Mouse (Mus musculus) layer of hippocampus, adult 11-12 months (tissue): Measurements from ENCODE around the gene Carns1.
A peak's percentile ranks its signal among the peaks of the same experiment; 100 is the strongest.
"Not testable (repeated sequence)": the region's sequence is repeated elsewhere in the genome, so short reads cannot be mapped to it uniquely, and the experiment has no call there.

Experiments
- DNase-seq: peaks from one replicate; pipeline ENCODE4 v3.0.0; 2022; ENCODE audit warnings: low spot score

Carns1 gene

GRCm38 (mm10) chr19:4131768-4132167 is 43.5 kb downstream of the Carns1 start:
- no peak for DNase-seq

GRCm38 (mm10) chr19:4131075-4131474 is 44.2 kb downstream of the Carns1 start:
- DNase-seq = no peak

- DNase-seq = no peak
These were observed 45.2 kb downstream of the Carns1 start for GRCm38 (mm10) chr19:4130106-4130505.

GRCm38 (mm10) chr19:4129462-4129861 is 45.8 kb downstream of the Carns1 start:
- DNase-seq = no peak

- DNase-seq = no peak
These were observed 48.4 kb downstream of the Carns1 start for GRCm38 (mm10) chr19:4126759-4127495.

GRCm38 (mm10) chr19:4125741-4126696 is 49.3 kb downstream of the Carns1 start, which contains the start of gene Aip:
Gene Aip, minus strand, starts transcription at chr19:4125858.
- peak; percentile 98 for DNase-seq

GRCm38 (mm10) chr19:4125268-4125667 is 50.0 kb downstream of the Carns1 start:
- not testable (repeated sequence) for DNase-seq

GRCm38 (mm10) chr19:4124432-4124831 is 50.8 kb downstream of the Carns1 start:
- DNase-seq = no peak

- DNase-seq = no peak
These were observed 52.6 kb downstream of the Carns1 start for GRCm38 (mm10) chr19:4122411-4123370.

- DNase-seq = not testable (repeated sequence)
These were observed 53.4 kb downstream of the Carns1 start for GRCm38 (mm10) chr19:4121896-4122295.

- DNase-seq = peak; percentile 98
These were observed 54.0 kb downstream of the Carns1 start for GRCm38 (mm10) chr19:4121097-4121805.

- DNase-seq = no peak
These were observed 54.8 kb downstream of the Carns1 start for GRCm38 (mm10) chr19:4120496-4120895.

- DNase-seq = no peak
These were observed 55.4 kb downstream of the Carns1 start for GRCm38 (mm10) chr19:4119716-4120487.

- no peak for DNase-seq
These were observed 56.9 kb downstream of the Carns1 start for GRCm38 (mm10) chr19:4118350-4118749.

- DNase-seq = no peak
These were observed 58.3 kb downstream of the Carns1 start for GRCm38 (mm10) chr19:4117006-4117405.

GRCm38 (mm10) chr19:4115816-4116215 is 59.5 kb downstream of the Carns1 start:
- no peak for DNase-seq

- no peak for DNase-seq
These were observed 60.1 kb downstream of the Carns1 start for GRCm38 (mm10) chr19:4115144-4115543.

- no peak for DNase-seq
These were observed 60.7 kb downstream of the Carns1 start for GRCm38 (mm10) chr19:4114551-4114950.
